Mouse (Mus musculus): Measurements from ENCODE around the gene Arpc1b.
"Not testable (repeated sequence)": the region's sequence is repeated elsewhere in the genome, so short reads cannot be mapped to it uniquely, and the experiment has no call there.

DNA sequence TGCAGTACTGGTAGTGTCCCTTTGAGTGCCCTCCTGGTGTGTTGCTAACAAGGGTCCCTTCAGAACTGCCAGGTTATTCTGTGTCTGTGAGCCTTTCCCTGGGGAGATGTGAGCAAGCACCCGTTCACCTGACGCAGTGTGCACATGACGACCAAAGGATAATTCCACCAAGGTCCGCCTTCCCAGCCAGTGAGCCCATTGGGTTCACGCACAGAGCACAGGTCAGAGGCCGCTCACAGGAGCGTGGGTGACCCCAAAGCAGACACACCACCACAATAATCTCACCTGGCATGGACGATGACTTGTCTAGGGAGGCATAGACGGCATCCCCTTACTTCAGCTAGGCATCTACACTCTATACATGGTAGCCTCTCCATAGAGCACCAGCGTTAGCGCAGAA, 12.6 kb upstream of the Arpc1b start:
- not testable (repeated sequence) for TF ChIP-seq CTCF (IDR thresholded peaks at IDR 0.05; ENCODE audit: extremely low read depth, insufficient read length, insufficient replicate concordance, low read depth, low read length); POLR2A (IDR thresholded peaks at IDR 0.05; ENCODE audit: low read depth, low read length)

All from small intestine, adult 2 months (tissue).